Comparison of ENCODE assay signal across 24 mouse cellular contexts in genomic region chr14:75475887-75476286, GRCm38 (mm10). TPM values are rescaled to one million over a fixed set of nuclear protein-coding genes. Genes with fewer than 3 reads are reported as not detected.
DNase-seq lines count a peak whose midpoint lies in the region; ATAC-seq lines count a peak whose summit lies in the region.
"Had no signal": no experiment of that assay in that cellular context is flagged by ENCODE, and none has a peak within 500 bp of the region (broad histone marks: within the 10 kb centered on the region; RNA-seq: fewer than 3 reads in every experiment).

No protein-coding gene starts in this region.

- no peaks in the 10 kb centered on the region for H3K9me3 ChIP-seq in heart, embryonic 10.5 days
- H3K9me3 ChIP-seq: G1E had no signal

- intact Hi-C loops in left cerebral cortex, postnatal 10 days (cut with DNase I) = no loop called here

- no peak overlapping the region for H3K4me3 ChIP-seq in heart, embryonic 10.5 days

- DNase-seq in frontal cortex, postnatal 36 days (ENCODE audit: low spot score in 2 of 2) = no peak
- peak; percentile 40 for DNase-seq in heart, adult 11 months
- DNase-seq in heart, embryonic 10.5 days (ENCODE audit: low spot score) = no peak
- DNase-seq in brain, adult 2 months (ENCODE audit: low read depth, low spot score) = peak; percentile 26
- DNase-seq in left cerebral cortex, postnatal 10 days (ENCODE audit: extremely low spot score in 1 of 2, low spot score in 2 of 2) = no peak
- DNase-seq: adrenal gland, adult 2 months; adrenal gland, adult 8-10 months; adrenal gland, postnatal 10 days; adrenal gland, postnatal 14 days; adrenal gland, postnatal 25 days; adrenal gland, postnatal 36 days; B cell, adult 2 months; cerebellum, adult 11 months; cerebellum, adult 11-12 months; cerebellum, adult 18-20 months; cerebellum, adult 2 months had no signal

- no peaks in the 10 kb centered on the region for H3K36me3 ChIP-seq in heart, embryonic 10.5 days
- H3K36me3 ChIP-seq: G1E had no signal

- peak; percentile 67 for ATAC-seq in frontal cortex, adult (ENCODE audit: low TSS enrichment)
- ATAC-seq: activated CD4-positive, CD25-positive, alpha-beta regulatory T cell, adult 4 months; CD4-positive, CD25-positive, alpha-beta regulatory T cell, adult 4 months; Patski had no signal

- H3K27me3 ChIP-seq in heart, embryonic 10.5 days (ENCODE audit: insufficient read depth, poor library complexity, severe bottlenecking) = no peaks in the 10 kb centered on the region
- H3K27me3 ChIP-seq: CH12.LX had no signal

- 0 out of 2 replicates have a peak, but pooled peaks cover 3% of the 10 kb centered on the region for H3K4me1 ChIP-seq in heart, embryonic 10.5 days

- 88% methylated on average over 2 of the region's 2 CpGs for WGBS in heart, embryonic 10.5 days

- no peak overlapping the region for H3K27ac ChIP-seq in heart, embryonic 10.5 days

RNA-seq across cellular contexts. Expression of gene Siah3, which starts 20.1 kb away (rescaled TPM):
- polyA plus RNA-seq in heart, embryonic 10.5 days (2016; fragmentation: Nextera tagmentation; extraction: Ambion mirVana) = 0.05 TPM in 1 of 2 replicates, not detected in the other
- total RNA-seq in left cerebral cortex, postnatal 10 days (2021) = 10 to 100 TPM; 10.4 to 12.4 TPM
- total RNA-seq: CH12.LX, ES-E14 had no signal
- polyA plus RNA-seq: C2C12, G1E, Patski had no signal

Comparison
In these comparisons a context has a peak if more than half of its experiments do, and no peak if none do; other contexts are left out.
1. DNase-seq: peak in heart, adult 11 months (single experiment) and brain, adult 2 months (single experiment); none in frontal cortex, postnatal 36 days (0 of 2), heart, embryonic 10.5 days (single experiment) and left cerebral cortex, postnatal 10 days (0 of 2).